Mouse (Mus musculus) liver, adult 2 months (tissue): ENCODE results near the gene Rsph3a. TPM values are rescaled to one million over a fixed set of nuclear protein-coding genes. Genes with fewer than 3 reads are reported as not detected.

Experiments
- polyA plus RNA-seq: library from polyadenylated mRNA; depleted of rRNA; stranded (reverse); fragments of >200 nt; gene quantifications from 2 replicates; pipeline ENCODE4 v1.2.3, GENCODE M21; 2012; rRNA removed
- total RNA-seq: library from RNA; depleted of rRNA; stranded (reverse); fragments of >200 nt; gene quantifications from 2 replicates; pipeline ENCODE4 v1.2.3, GENCODE M21; 2014; rRNA removed

Gene Rsph3a
- total and polyA plus RNA-seq, 2 experiments: 16.8 to 48.1 TPM

Other genes with a start within 250 kb of the Rsph3a start
- 0.54 and 0.83 TPM in 2 replicates for gene Fndc1, start 118.3 kb upstream of the Rsph3a start, total RNA-seq
- gene Fndc1, start 118.3 kb upstream of the Rsph3a start, polyA plus RNA-seq: 0.02 and 0.25 TPM in 2 replicates
- 0.28 and 0.67 TPM in 2 replicates for gene Tagap, start 19.6 kb upstream of the Rsph3a start, total RNA-seq
- gene Tagap, start 19.6 kb upstream of the Rsph3a start, polyA plus RNA-seq: 0.26 and 0.51 TPM in 2 replicates
- 0.07 TPM in 1 of 2 replicates, not detected in the other for gene Gm49673, start 202.2 kb downstream of the Rsph3a start, total RNA-seq
- gene Gm49673, start 202.2 kb downstream of the Rsph3a start, polyA plus RNA-seq: 0.17 TPM in 1 of 2 replicates, not detected in the other
- gene Rnaset2a, start 202.5 kb downstream of the Rsph3a start, total RNA-seq: 44.9 and 51.8 TPM in 2 replicates
- 36.9 and 39.7 TPM in 2 replicates for gene Rnaset2a, start 202.5 kb downstream of the Rsph3a start, polyA plus RNA-seq
- gene Fgfr1op, start 219.9 kb downstream of the Rsph3a start, total RNA-seq: 10.5 TPM in 2 replicates
- gene Fgfr1op, start 219.9 kb downstream of the Rsph3a start, polyA plus RNA-seq: 1.8 and 2.1 TPM in 2 replicates